Mouse (Mus musculus): Measurements from ENCODE around the gene Slc25a45. TPM values are rescaled to one million over a fixed set of nuclear protein-coding genes. Genes with fewer than 3 reads are reported as not detected.

Slc25a45 gene
- total and polyA plus RNA-seq, 2 experiments = 13.0 to 52.8 TPM

DNA sequence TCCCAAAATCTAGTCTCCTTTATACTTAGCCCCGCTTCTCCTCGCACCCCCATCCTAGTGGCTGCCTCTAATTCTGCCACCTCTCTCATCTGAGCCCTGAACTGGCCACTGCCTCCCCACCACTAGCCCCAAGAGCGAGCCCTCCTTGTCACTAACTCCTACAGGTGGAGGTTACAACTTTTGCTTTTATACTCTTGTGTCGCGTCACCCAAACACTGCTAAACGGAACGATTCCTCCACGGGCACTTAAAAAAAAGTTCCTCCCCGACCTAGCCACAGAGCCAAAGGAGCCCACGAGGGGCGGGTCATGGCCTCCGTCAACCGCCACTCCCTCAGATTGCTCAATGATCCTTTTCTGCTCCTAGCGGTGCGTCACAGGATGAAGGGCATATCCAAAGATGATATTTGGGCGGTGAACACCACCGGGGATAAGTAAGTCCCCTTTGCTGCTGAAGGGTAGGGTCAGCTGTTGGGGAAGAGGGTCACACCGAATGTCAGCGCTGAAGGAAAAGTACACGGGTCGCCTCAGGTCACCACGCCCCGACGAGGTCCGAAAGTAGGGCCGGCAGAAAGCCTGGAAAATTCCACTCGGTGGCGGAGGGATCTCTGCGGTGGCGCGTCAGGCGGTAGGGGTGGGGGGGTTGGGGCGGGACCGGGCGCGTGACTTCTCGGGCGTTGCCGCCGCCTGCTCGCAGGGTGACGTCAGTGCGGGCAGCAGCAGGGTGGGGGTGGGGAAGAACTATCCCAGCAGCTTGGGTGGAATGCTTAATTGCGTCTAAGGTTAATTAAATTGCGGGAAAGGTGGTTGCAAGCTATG is 32.1 kb upstream of the Slc25a45 start:
- H3K79me2 ChIP-seq (ENCODE audit: control insufficient read depth, insufficient read depth, low read length) = peaks cover 13% of the 10 kb centered on the region
- H3K4me1 ChIP-seq (ENCODE audit: control insufficient read depth, insufficient read depth, low read length) = peaks cover 11% of the 10 kb centered on the region
- no peaks in the 10 kb centered on the region for H3K27me3 ChIP-seq (ENCODE audit: control insufficient read depth, insufficient read depth, low read length)
- TF ChIP-seq CTCF (IDR thresholded peaks at IDR 0.05; ENCODE audit: low read depth, low read length) (0 out of 2 replicates have a peak, but pooled peaks have one; percentile 0), POLR2A (IDR thresholded peaks at IDR 0.05; ENCODE audit: extremely low read depth, insufficient read depth, low read length) (peak; percentile 99)
- H3K27ac ChIP-seq (replicated peaks; ENCODE audit: insufficient read depth, low read depth, low read length) = peak overlapping the region; percentile 96
- no peaks in the 10 kb centered on the region for H3K36me3 ChIP-seq (ENCODE audit: control insufficient read depth, insufficient read depth, low read length)
- H3K9ac ChIP-seq (ENCODE audit: low read depth, low read length) = peak overlapping the region; percentile 81
- peak overlapping the region; percentile 71 for H3K4me3 ChIP-seq (ENCODE audit: insufficient read depth, low read depth, low read length)
- DNase-seq (ENCODE audit: extremely low read depth, low read depth, low spot score) = peak; percentile 98
- under 1% methylated on average over 45 of the region's 45 CpGs for WGBS

DNA sequence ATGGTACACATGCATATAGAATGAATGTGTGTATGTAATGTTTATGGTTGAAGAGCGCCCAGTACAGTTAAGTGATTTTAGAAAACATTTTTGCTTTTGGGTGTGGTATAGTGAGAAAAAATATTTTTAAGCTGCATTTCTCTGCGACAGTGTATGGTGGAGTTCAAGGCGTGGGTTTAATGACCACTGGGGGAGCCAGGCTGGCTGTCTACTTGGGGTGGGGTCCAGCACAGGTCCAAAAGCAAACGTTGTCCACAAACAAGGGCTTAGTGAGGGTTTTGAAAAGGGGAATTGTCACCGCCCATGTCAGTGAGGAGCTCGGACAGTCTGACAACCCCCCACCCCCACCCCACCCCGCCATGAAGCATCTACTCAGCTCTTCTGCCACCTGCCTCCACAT is 31.5 kb upstream of the Slc25a45 start:
- DNase-seq (ENCODE audit: extremely low read depth, low read depth, low spot score) = no peak
- H3K36me3 ChIP-seq (ENCODE audit: control insufficient read depth, insufficient read depth, low read length) = no peaks in the 10 kb centered on the region
- WGBS = 3% methylated on average over 7 of the region's 7 CpGs
- TF ChIP-seq CTCF (IDR thresholded peaks at IDR 0.05; ENCODE audit: low read depth, low read length) (no peak), POLR2A (IDR thresholded peaks at IDR 0.05; ENCODE audit: extremely low read depth, insufficient read depth, low read length) (no peak)
- no peaks in the 10 kb centered on the region for H3K27me3 ChIP-seq (ENCODE audit: control insufficient read depth, insufficient read depth, low read length)
- H3K79me2 ChIP-seq (ENCODE audit: control insufficient read depth, insufficient read depth, low read length) = peaks cover 13% of the 10 kb centered on the region
- peak overlapping the region; percentile 11 for H3K4me3 ChIP-seq (ENCODE audit: insufficient read depth, low read depth, low read length)
- peak overlapping the region; percentile 75 for H3K9ac ChIP-seq (ENCODE audit: low read depth, low read length)
- peak overlapping the region; percentile 96 for H3K27ac ChIP-seq (replicated peaks; ENCODE audit: insufficient read depth, low read depth, low read length)
- H3K4me1 ChIP-seq (ENCODE audit: control insufficient read depth, insufficient read depth, low read length) = peaks cover 15% of the 10 kb centered on the region

DNA sequence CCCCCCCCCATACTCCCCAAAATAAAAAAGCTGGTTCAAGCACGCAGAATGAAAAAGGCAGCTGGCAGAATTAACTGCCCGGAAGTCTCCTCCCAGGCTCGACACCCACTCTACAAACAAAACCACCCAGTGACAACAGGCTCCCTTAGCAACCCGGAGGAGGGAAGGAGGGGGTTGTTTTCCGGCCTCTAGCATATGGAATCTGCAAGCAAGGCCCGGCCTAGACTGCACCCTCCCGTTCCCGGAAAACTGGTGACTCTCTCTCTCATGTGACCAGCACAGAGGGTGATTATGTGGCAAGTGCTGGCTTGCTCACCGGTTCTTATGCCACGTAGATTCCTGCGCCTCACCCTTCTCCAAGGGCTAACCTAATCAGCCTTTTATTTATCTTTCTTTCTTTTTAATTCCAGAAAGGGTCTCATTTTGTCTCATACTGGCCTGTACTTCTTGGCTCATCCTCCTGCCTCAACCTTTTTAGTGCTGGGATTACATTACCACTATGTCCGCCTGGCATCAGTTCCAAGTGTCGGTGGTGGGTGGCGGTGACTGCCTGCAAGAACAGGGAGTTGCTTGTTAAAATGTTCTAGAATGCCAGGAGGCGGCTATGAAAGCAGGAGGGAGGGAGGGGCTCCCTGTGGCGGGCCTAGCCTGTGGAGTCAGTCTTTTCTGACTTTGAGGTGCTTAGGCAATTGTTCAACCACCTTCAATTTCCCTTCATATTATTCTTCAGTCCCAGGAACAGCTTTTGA is 30.9 kb upstream of the Slc25a45 start:
- Histone ChIP-seq H3K27me3 (ENCODE audit: control insufficient read depth, insufficient read depth, low read length) (no peaks in the 10 kb centered on the region), H3K27ac (replicated peaks; ENCODE audit: insufficient read depth, low read depth, low read length) (peak overlapping the region; percentile 96), H3K4me3 (ENCODE audit: insufficient read depth, low read depth, low read length) (no peak overlapping the region), H3K4me1 (ENCODE audit: control insufficient read depth, insufficient read depth, low read length) (peaks cover 20% of the 10 kb centered on the region), H3K9ac (ENCODE audit: low read depth, low read length) (peak overlapping the region; percentile 83), H3K36me3 (ENCODE audit: control insufficient read depth, insufficient read depth, low read length) (no peaks in the 10 kb centered on the region), H3K79me2 (ENCODE audit: control insufficient read depth, insufficient read depth, low read length) (peaks cover 13% of the 10 kb centered on the region)
- WGBS = 0% methylated on average over 16 of the region's 16 CpGs
- DNase-seq (ENCODE audit: extremely low read depth, low read depth, low spot score) = peak; percentile 96
- TF ChIP-seq CTCF (IDR thresholded peaks at IDR 0.05; ENCODE audit: low read depth, low read length) (no peak), POLR2A (IDR thresholded peaks at IDR 0.05; ENCODE audit: extremely low read depth, insufficient read depth, low read length) (peak; percentile 48; the same call in 1 of the 2 replicates)

DNA sequence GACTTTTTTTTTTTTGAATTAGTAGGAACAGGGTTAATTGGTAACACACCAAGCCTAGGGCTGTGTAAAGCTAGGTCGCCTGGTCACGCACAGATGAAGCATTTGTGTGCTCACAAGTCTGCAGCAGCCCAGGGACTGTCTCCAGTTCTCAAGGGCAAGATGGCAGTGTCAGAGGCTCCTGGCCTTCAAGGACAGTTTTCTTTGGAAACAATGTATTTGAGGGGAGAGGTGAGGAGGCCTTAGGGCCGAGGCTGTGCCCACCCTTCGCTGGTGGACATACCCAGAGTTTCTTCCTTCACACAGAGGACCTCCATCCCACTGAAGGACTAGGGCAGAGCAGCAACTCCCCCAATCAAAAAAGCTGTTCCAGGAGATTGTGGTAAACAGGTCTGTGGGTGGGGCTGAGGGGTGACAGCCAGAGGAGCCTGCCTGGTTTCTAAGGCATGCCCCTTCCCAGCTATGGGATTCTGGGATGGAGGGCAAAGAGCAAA is 30.3 kb upstream of the Slc25a45 start:
- H3K27ac ChIP-seq (replicated peaks; ENCODE audit: insufficient read depth, low read depth, low read length) = peak overlapping the region; percentile 96
- H3K4me3 ChIP-seq (ENCODE audit: insufficient read depth, low read depth, low read length) = no peak overlapping the region
- H3K27me3 ChIP-seq (ENCODE audit: control insufficient read depth, insufficient read depth, low read length) = no peaks in the 10 kb centered on the region
- peaks cover 25% of the 10 kb centered on the region for H3K4me1 ChIP-seq (ENCODE audit: control insufficient read depth, insufficient read depth, low read length)
- peaks cover 13% of the 10 kb centered on the region for H3K79me2 ChIP-seq (ENCODE audit: control insufficient read depth, insufficient read depth, low read length)
- DNase-seq (ENCODE audit: extremely low read depth, low read depth, low spot score) = peak; percentile 61
- H3K36me3 ChIP-seq (ENCODE audit: control insufficient read depth, insufficient read depth, low read length) = no peaks in the 10 kb centered on the region
- TF ChIP-seq POLR2A (IDR thresholded peaks at IDR 0.05; ENCODE audit: extremely low read depth, insufficient read depth, low read length) = no peak
- no peak for TF ChIP-seq CTCF (IDR thresholded peaks at IDR 0.05; ENCODE audit: low read depth, low read length)
- H3K9ac ChIP-seq (ENCODE audit: low read depth, low read length) = peak overlapping the region; percentile 83
- WGBS = 27% methylated on average over 4 of the region's 4 CpGs

DNA sequence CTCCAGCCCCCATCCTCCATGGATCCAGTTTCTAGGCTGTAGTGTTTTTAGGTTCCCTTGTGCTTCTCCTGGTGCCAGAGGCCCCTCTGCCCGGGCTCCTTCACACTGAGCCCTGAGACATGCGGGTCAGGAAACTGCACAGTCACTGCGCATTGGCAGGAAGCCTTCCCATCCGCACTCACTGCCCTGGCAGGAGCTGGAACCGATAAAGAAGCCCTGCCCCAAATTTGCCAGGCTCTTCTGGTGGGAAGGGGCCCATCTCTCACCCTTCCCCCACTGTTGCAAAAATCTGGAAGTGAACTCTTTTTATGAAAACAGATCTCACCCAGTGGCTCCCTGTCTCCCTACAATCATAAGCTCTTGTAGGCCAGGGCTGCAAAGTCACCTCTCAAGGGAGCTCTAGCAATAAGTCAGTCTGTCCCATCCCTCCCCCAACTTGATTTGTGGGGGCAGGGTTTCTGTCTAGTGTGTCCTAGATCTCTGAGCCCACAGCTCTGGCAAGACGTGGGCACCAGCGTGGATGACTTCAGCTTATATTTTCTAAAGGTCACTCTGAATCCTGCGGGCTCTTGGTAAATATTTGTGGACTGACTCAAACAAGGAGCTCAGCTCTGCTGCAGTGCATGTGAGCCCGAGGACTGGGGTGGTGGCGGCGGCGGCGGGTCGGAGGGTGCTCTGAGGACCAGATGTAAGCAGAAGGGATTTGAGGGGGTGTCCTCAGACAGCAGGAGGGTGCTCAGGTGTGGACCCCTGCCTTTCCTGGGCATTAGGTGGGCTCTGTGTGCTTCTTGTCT is 29.4 kb upstream of the Slc25a45 start:
- H3K79me2 ChIP-seq (ENCODE audit: control insufficient read depth, insufficient read depth, low read length) = peaks cover 13% of the 10 kb centered on the region
- peaks cover 25% of the 10 kb centered on the region for H3K4me1 ChIP-seq (ENCODE audit: control insufficient read depth, insufficient read depth, low read length)
- WGBS = 7% methylated on average over 14 of the region's 14 CpGs
- peak overlapping the region; percentile 96 for H3K27ac ChIP-seq (replicated peaks; ENCODE audit: insufficient read depth, low read depth, low read length)
- peak overlapping the region; percentile 83 for H3K9ac ChIP-seq (ENCODE audit: low read depth, low read length)
- DNase-seq (ENCODE audit: extremely low read depth, low read depth, low spot score) = peak; percentile 87
- peak overlapping the region; percentile 51 for H3K4me3 ChIP-seq (ENCODE audit: insufficient read depth, low read depth, low read length)
- H3K27me3 ChIP-seq (ENCODE audit: control insufficient read depth, insufficient read depth, low read length) = no peaks in the 10 kb centered on the region
- TF ChIP-seq POLR2A (IDR thresholded peaks at IDR 0.05; ENCODE audit: extremely low read depth, insufficient read depth, low read length) = 0 out of 2 replicates have a peak, but pooled peaks have one; percentile 4
- TF ChIP-seq CTCF (IDR thresholded peaks at IDR 0.05; ENCODE audit: low read depth, low read length) = no peak
- no peaks in the 10 kb centered on the region for H3K36me3 ChIP-seq (ENCODE audit: control insufficient read depth, insufficient read depth, low read length)
